Mouse (Mus musculus): Measurements from ENCODE around the gene Hes1.

Hes1 gene

DNA sequence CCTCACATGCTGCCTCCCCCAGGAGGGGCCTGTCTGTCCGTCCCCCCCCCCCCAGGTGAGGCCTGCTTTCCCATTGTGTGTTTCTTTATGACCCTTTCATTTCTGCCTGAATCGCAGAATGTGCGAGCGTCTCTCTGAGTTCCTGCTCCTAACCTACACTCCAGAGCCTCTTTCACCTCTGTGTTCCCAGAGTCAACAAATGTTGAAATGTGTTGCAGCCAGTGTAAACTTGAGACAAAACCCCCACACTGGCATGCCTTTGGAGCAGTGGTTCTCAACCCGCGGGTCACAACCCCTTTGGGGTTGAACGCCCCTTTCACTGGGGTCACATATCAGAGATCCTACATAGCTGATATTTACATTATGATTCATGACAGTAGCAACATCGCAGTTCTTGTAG lies 49.6 kb downstream of the Hes1 start:
- DNase-seq (ENCODE audit: low read depth, low spot score): no peak

GRCm38 (mm10) chr16:30114451-30114850 lies 50.3 kb downstream of the Hes1 start:
- no peak for DNase-seq (ENCODE audit: low read depth, low spot score)
